Mouse (Mus musculus) erythroblast, embryonic 14.5 days (primary cell): ENCODE results near the gene D17Wsu92e.

Experiments
- GATA1 ChIP-seq: IDR thresholded peaks from 2 replicates; pipeline ENCODE4 v1.6.1; 2012; ENCODE audit warnings: low read length, inconsistent platforms, mixed read lengths
- TAL1 ChIP-seq: IDR thresholded peaks from 3 replicates; pipeline ENCODE4 v1.6.1; 2012; ENCODE audit warnings: low read length, inconsistent platforms, mixed read lengths

DNA sequence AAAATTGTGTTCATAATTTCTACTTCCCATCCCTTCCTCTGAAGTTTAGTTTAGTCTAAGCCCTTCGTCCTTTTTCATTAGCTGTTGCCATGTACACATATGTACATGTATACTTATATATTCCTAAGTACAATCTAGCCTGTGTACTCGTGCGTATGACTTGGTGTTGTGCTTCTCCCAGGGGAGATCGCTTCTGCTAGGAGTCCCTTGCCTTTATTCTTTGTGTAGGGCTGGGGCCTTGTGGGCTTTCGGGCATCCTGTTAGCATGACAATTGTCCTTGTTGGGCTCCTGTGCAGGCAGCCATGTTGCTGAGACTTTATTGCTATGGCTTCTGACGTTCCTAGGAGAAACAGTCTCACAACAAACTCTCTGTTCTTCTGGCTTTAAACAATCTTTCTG is 7.1 kb upstream of the D17Wsu92e start:
- TF ChIP-seq GATA1 (no peak), TAL1 (no peak)
